Mouse (Mus musculus): ENCODE data around the gene Ereg. TPM values are rescaled to one million over a fixed set of nuclear protein-coding genes. Genes with fewer than 3 reads are reported as not detected.
A peak's percentile ranks its signal among the peaks of the same experiment; 100 is the strongest.

The Ereg gene
- polyA plus RNA-seq, 1 experiment from 2014 or later, result 0.11 TPM

- no peaks in the 10 kb centered on the region for H3K9me3 ChIP-seq (replicated peaks; ENCODE audit: control insufficient read depth, low read length)
- H3K36me3 ChIP-seq (ENCODE audit: control insufficient read depth, insufficient read depth), result no peaks in the 10 kb centered on the region
- H3K27ac ChIP-seq (ENCODE audit: low read length), result no peak overlapping the region
- no peaks in the 10 kb centered on the region for H3K27me3 ChIP-seq (ENCODE audit: control insufficient read depth, insufficient read depth, low read depth, low read length)
- H3K4me1 ChIP-seq (ENCODE audit: control insufficient read depth, low read depth, low read length), result no peaks in the 10 kb centered on the region
- 51% methylated on average over 4 of the region's 4 CpGs for WGBS (ENCODE audit: insufficient replicate concordance)
- no peak overlapping the region for H3K4me3 ChIP-seq (ENCODE audit: low read depth, low read length)
- no peak for ATAC-seq (ENCODE audit: low read depth)
- no peak overlapping the region for H3K4me2 ChIP-seq (ENCODE audit: low read depth, low read length)
- H3K9ac ChIP-seq (ENCODE audit: low read depth, low read length), result no peak overlapping the region
Observed at GRCm38 (mm10) chr5:91123404-91123803, 49.0 kb downstream of the Ereg start.

- Histone ChIP-seq H3K36me3 (ENCODE audit: control insufficient read depth, insufficient read depth) (no peaks in the 10 kb centered on the region), H3K9ac (ENCODE audit: low read depth, low read length) (no peak overlapping the region), H3K4me2 (ENCODE audit: low read depth, low read length) (no peak overlapping the region), H3K27ac (ENCODE audit: low read length) (no peak overlapping the region), H3K27me3 (ENCODE audit: control insufficient read depth, insufficient read depth, low read depth, low read length) (no peaks in the 10 kb centered on the region), H3K4me3 (ENCODE audit: low read depth, low read length) (no peak overlapping the region), H3K9me3 (replicated peaks; ENCODE audit: control insufficient read depth, low read length) (no peaks in the 10 kb centered on the region), H3K4me1 (ENCODE audit: control insufficient read depth, low read depth, low read length) (no peaks in the 10 kb centered on the region)
- no peak for ATAC-seq (ENCODE audit: low read depth)
- 56% methylated on average over 2 of the region's 2 CpGs for WGBS (ENCODE audit: insufficient replicate concordance)
Observed at GRCm38 (mm10) chr5:91124140-91124539, 49.7 kb downstream of the Ereg start.

GRCm38 (mm10) chr5:91126623-91127022, 52.2 kb downstream of the Ereg start:
- ATAC-seq (ENCODE audit: low read depth), result no peak
- no peaks in the 10 kb centered on the region for H3K4me1 ChIP-seq (ENCODE audit: control insufficient read depth, low read depth, low read length)
- no peak overlapping the region for H3K4me2 ChIP-seq (ENCODE audit: low read depth, low read length)
- no peak overlapping the region for H3K27ac ChIP-seq (ENCODE audit: low read length)
- no peak overlapping the region for H3K9ac ChIP-seq (ENCODE audit: low read depth, low read length)
- WGBS (ENCODE audit: insufficient replicate concordance), result 45% methylated on average over 1 of the region's 1 CpGs
- no peaks in the 10 kb centered on the region for H3K9me3 ChIP-seq (replicated peaks; ENCODE audit: control insufficient read depth, low read length)
- H3K27me3 ChIP-seq (ENCODE audit: control insufficient read depth, insufficient read depth, low read depth, low read length), result no peaks in the 10 kb centered on the region
- no peaks in the 10 kb centered on the region for H3K36me3 ChIP-seq (ENCODE audit: control insufficient read depth, insufficient read depth)
- H3K4me3 ChIP-seq (ENCODE audit: low read depth, low read length), result no peak overlapping the region

- Histone ChIP-seq H3K27ac (ENCODE audit: low read length) (no peak overlapping the region), H3K9ac (ENCODE audit: low read depth, low read length) (no peak overlapping the region), H3K4me3 (ENCODE audit: low read depth, low read length) (no peak overlapping the region), H3K36me3 (ENCODE audit: control insufficient read depth, insufficient read depth) (no peaks in the 10 kb centered on the region), H3K27me3 (ENCODE audit: control insufficient read depth, insufficient read depth, low read depth, low read length) (peaks cover 12% of the 10 kb centered on the region), H3K9me3 (replicated peaks; ENCODE audit: control insufficient read depth, low read length) (no peaks in the 10 kb centered on the region), H3K4me2 (ENCODE audit: low read depth, low read length) (no peak overlapping the region), H3K4me1 (ENCODE audit: control insufficient read depth, low read depth, low read length) (no peaks in the 10 kb centered on the region)
- 8% methylated on average over 1 of the region's 1 CpGs for whole genome bisulfite sequencing (ENCODE audit: insufficient replicate concordance)
- ATAC-seq (ENCODE audit: low read depth), result no peak
Observed at GRCm38 (mm10) chr5:91134961-91135360, 60.5 kb downstream of the Ereg start.

GRCm38 (mm10) chr5:91138970-91139369, 64.5 kb downstream of the Ereg start:
- ATAC-seq (ENCODE audit: low read depth), result no peak
- Histone ChIP-seq H3K36me3 (ENCODE audit: control insufficient read depth, insufficient read depth) (no peaks in the 10 kb centered on the region), H3K27me3 (ENCODE audit: control insufficient read depth, insufficient read depth, low read depth, low read length) (peaks cover 25% of the 10 kb centered on the region), H3K9me3 (replicated peaks; ENCODE audit: control insufficient read depth, low read length) (no peaks in the 10 kb centered on the region), H3K4me2 (ENCODE audit: low read depth, low read length) (peak overlapping the region; percentile 62), H3K27ac (ENCODE audit: low read length) (no peak overlapping the region), H3K9ac (ENCODE audit: low read depth, low read length) (no peak overlapping the region), H3K4me3 (ENCODE audit: low read depth, low read length) (peak overlapping the region; percentile 53), H3K4me1 (ENCODE audit: control insufficient read depth, low read depth, low read length) (no peaks in the 10 kb centered on the region)
- 5% methylated on average over 7 of the region's 7 CpGs for WGBS (ENCODE audit: insufficient replicate concordance)

GRCm38 (mm10) chr5:91139446-91139873, 65.0 kb downstream of the Ereg start, which contains the start of gene Areg:
Gene Areg, plus strand, starts transcription at chr5:91139599.
- Histone ChIP-seq H3K9me3 (replicated peaks; ENCODE audit: control insufficient read depth, low read length) (no peaks in the 10 kb centered on the region), H3K36me3 (ENCODE audit: control insufficient read depth, insufficient read depth) (no peaks in the 10 kb centered on the region), H3K27ac (ENCODE audit: low read length) (no peak within 1 kb of the TSS), H3K4me1 (ENCODE audit: control insufficient read depth, low read depth, low read length) (no peaks in the 10 kb centered on the region), H3K4me3 (ENCODE audit: low read depth, low read length) (peak within 1 kb of the TSS; percentile 53), H3K4me2 (ENCODE audit: low read depth, low read length) (peak within 1 kb of the TSS; percentile 62), H3K9ac (ENCODE audit: low read depth, low read length) (no peak within 1 kb of the TSS), H3K27me3 (ENCODE audit: control insufficient read depth, insufficient read depth, low read depth, low read length) (peaks cover 25% of the 10 kb centered on the region)
- WGBS (ENCODE audit: insufficient replicate concordance), result under 1% methylated on average over 44 of the region's 44 CpGs
- no peak for ATAC-seq (ENCODE audit: low read depth)

GRCm38 (mm10) chr5:91140896-91141448, 66.5 kb downstream of the Ereg start:
- Histone ChIP-seq H3K4me2 (ENCODE audit: low read depth, low read length) (no peak overlapping the region), H3K27me3 (ENCODE audit: control insufficient read depth, insufficient read depth, low read depth, low read length) (peaks cover 25% of the 10 kb centered on the region), H3K9me3 (replicated peaks; ENCODE audit: control insufficient read depth, low read length) (no peaks in the 10 kb centered on the region), H3K36me3 (ENCODE audit: control insufficient read depth, insufficient read depth) (no peaks in the 10 kb centered on the region), H3K4me3 (ENCODE audit: low read depth, low read length) (no peak overlapping the region), H3K4me1 (ENCODE audit: control insufficient read depth, low read depth, low read length) (no peaks in the 10 kb centered on the region), H3K9ac (ENCODE audit: low read depth, low read length) (no peak overlapping the region), H3K27ac (ENCODE audit: low read length) (no peak overlapping the region)
- ATAC-seq (ENCODE audit: low read depth), result no peak
- WGBS (ENCODE audit: insufficient replicate concordance), result 49% methylated on average over 13 of the region's 13 CpGs

Other genes with a start within 250 kb of the Ereg start
- 1.4 and 1.5 TPM in 2 replicates for gene Cxcl1, start 183.4 kb upstream of the Ereg start, polyA plus RNA-seq (2015; fragmentation: Nextera tagmentation; extraction: Ambion mirVana)
- not detected in 2 replicates for gene Cxcl2, start 170.8 kb upstream of the Ereg start, polyA plus RNA-seq (2015; fragmentation: Nextera tagmentation; extraction: Ambion mirVana)
- gene Mthfd2l, start 143.5 kb upstream of the Ereg start, polyA plus RNA-seq (2015; fragmentation: Nextera tagmentation; extraction: Ambion mirVana), result 4.8 and 5.8 TPM in 2 replicates
- gene Epgn, start 47.2 kb upstream of the Ereg start, polyA plus RNA-seq (2015; fragmentation: Nextera tagmentation; extraction: Ambion mirVana), result 0.05 TPM in 1 of 2 replicates, not detected in the other
- not detected in 2 replicates for gene Areg, start 65.0 kb downstream of the Ereg start, polyA plus RNA-seq (2015; fragmentation: Nextera tagmentation; extraction: Ambion mirVana)

Data from liver, embryonic 16.5 days (tissue).